Mouse (Mus musculus): ENCODE results near the gene Igf2bp3. TPM values are rescaled to one million over a fixed set of nuclear protein-coding genes. Genes with fewer than 3 reads are reported as not detected.

Igf2bp3 gene
- polyA plus RNA-seq (2012; rRNA removed), result not detected in 2 replicates

GRCm38 (mm10) chr6:49214928-49215747 lies at the start of gene Igf2bp3:
Igf2bp3 (minus strand) TSS chr6:49214957.

GRCm38 (mm10) chr6:49263847-49264243 lies 49.1 kb upstream of the Igf2bp3 start, which contains the start of gene Tra2a:
Tra2a (minus strand) TSS chr6:49264033.

GRCm38 (mm10) chr6:49073304-49074116 lies 141.2 kb downstream of the Igf2bp3 start, which contains the start of gene Malsu1:
Malsu1 (plus strand) TSS chr6:49073795.

GRCm38 (mm10) chr6:49036275-49037267 lies 178.2 kb downstream of the Igf2bp3 start, which contains the start of gene Gpnmb:
Gpnmb (plus strand) TSS chr6:49036546.

Other genes starting within 250 kb of the Igf2bp3 start
- not detected in 2 replicates for gene Doxl2, start 240.0 kb downstream of the Igf2bp3 start, polyA plus RNA-seq (2012; rRNA removed)
- gene Svs1, start 228.1 kb downstream of the Igf2bp3 start, polyA plus RNA-seq (2012; rRNA removed), result not detected in 2 replicates
- gene Gpnmb, start 178.4 kb downstream of the Igf2bp3 start, polyA plus RNA-seq (2012; rRNA removed), result 6.2 and 15.1 TPM in 2 replicates
- 9.5 and 13.3 TPM in 2 replicates for gene Malsu1, start 141.2 kb downstream of the Igf2bp3 start, polyA plus RNA-seq (2012; rRNA removed)
- gene Tra2a, start 49.1 kb upstream of the Igf2bp3 start, polyA plus RNA-seq (2012; rRNA removed), result 5.1 and 6.9 TPM in 2 replicates
- 0.57 and 0.70 TPM in 2 replicates for gene Ccdc126, start 104.3 kb upstream of the Igf2bp3 start, polyA plus RNA-seq (2012; rRNA removed)
- 1.7 and 3.7 TPM in 2 replicates for gene Fam221a, start 152.8 kb upstream of the Igf2bp3 start, polyA plus RNA-seq (2012; rRNA removed)
- not detected in 2 replicates for gene Stk31, start 180.6 kb upstream of the Igf2bp3 start, polyA plus RNA-seq (2012; rRNA removed)